Mouse (Mus musculus): ENCODE data around the gene Gpr150. TPM values are rescaled to one million over a fixed set of nuclear protein-coding genes. Genes with fewer than 3 reads are reported as not detected.

Gpr150 gene
- polyA plus RNA-seq, 1 experiment from 2014 or later, result 0.08 TPM

DNA sequence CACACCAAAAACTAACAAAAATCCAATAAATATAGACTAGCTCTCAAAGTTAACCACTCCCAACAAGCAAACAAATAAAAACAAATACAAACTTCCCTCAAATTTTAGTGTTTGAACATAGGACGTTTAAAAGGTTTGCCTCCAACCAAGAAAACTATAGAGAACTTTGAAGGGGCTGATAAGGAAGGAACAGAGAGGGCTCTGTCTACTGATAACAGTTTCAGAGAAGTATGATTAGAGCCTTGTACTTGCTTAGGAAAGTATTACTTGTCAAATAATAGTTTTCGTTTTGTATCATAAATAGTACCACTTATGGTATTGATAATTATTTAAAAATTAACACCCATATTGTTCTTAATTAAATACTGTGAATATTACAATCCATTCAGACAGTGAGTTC, 42.3 kb downstream of the Gpr150 start:
- no peak overlapping the region for H3K4me3 ChIP-seq
- H3K4me1 ChIP-seq (replicated peaks), result peaks cover 3% of the 10 kb centered on the region; the same call in 1 of the 2 replicates
- H3K9ac ChIP-seq, result no peak overlapping the region
- no peaks in the 10 kb centered on the region for H3K27me3 ChIP-seq (replicated peaks)
- H3K27ac ChIP-seq (ENCODE audit: poor library complexity, severe bottlenecking), result no peak overlapping the region
- no peaks in the 10 kb centered on the region for H3K36me3 ChIP-seq
- no peak overlapping the region for H3K4me2 ChIP-seq
- WGBS, result 32% methylated on average over 2 of the region's 2 CpGs
- no peak for ATAC-seq (ENCODE audit: insufficient number of reproducible peaks, low FRiP score)
- no peaks in the 10 kb centered on the region for H3K9me3 ChIP-seq (replicated peaks)

Other genes starting within 250 kb of the Gpr150 start
- gene Glrx, start 217.1 kb downstream of the Gpr150 start, polyA plus RNA-seq (2016; fragmentation: Nextera tagmentation; extraction: Ambion mirVana), result 92.3 and 96.6 TPM in 2 replicates
- gene Rhobtb3, start 113.1 kb downstream of the Gpr150 start, polyA plus RNA-seq (2016; fragmentation: Nextera tagmentation; extraction: Ambion mirVana), result 34.1 and 35.8 TPM in 2 replicates
- gene Spata9, start 89.8 kb downstream of the Gpr150 start, polyA plus RNA-seq (2016; fragmentation: Nextera tagmentation; extraction: Ambion mirVana), result 0.18 and 0.22 TPM in 2 replicates
- gene Rfesd, start 38.3 kb downstream of the Gpr150 start, polyA plus RNA-seq (2016; fragmentation: Nextera tagmentation; extraction: Ambion mirVana), result 21.3 and 22.7 TPM in 2 replicates
- 3.0 and 3.5 TPM in 2 replicates for gene Arsk, start 41.7 kb upstream of the Gpr150 start, polyA plus RNA-seq (2016; fragmentation: Nextera tagmentation; extraction: Ambion mirVana)
- 10.1 and 13.1 TPM in 2 replicates for gene Ttc37, start 41.7 kb upstream of the Gpr150 start, polyA plus RNA-seq (2016; fragmentation: Nextera tagmentation; extraction: Ambion mirVana)
- gene Fam81b, start 248.1 kb upstream of the Gpr150 start, polyA plus RNA-seq (2016; fragmentation: Nextera tagmentation; extraction: Ambion mirVana), result not detected in 2 replicates